Mouse (Mus musculus): ENCODE measurements around the gene Casz1. TPM values are rescaled to one million over a fixed set of nuclear protein-coding genes. Genes with fewer than 3 reads are reported as not detected.

The Casz1 gene
- polyA plus RNA-seq, 1 experiment from 2014 or later: 6.7 TPM

DNA sequence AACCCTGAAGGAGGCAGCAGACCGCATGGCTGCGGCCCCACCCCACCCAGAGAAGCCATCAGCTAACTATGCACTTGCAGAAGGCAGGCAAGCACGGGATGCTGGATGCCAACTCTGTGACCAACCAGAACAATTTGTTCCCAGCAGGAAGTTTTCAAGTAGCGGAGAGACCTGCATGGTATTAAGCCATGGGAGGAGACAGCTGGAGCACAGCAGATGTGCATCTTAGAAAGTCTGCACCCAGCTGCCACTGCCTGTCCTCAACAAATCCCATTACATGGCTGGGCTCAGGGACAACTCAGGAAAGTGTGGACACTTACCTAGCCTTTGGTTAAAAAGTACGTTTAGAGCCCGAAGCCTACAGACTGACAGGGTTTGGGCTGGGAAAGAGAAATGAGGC is 178.0 kb downstream of the Casz1 start:
- WGBS: 78% methylated on average over 6 of the region's 6 CpGs
- ATAC-seq (replicated peaks; ENCODE audit: low FRiP score, low read depth) (no peak), DNase-seq (ENCODE audit: low spot score) (no peak)
- H3K4me1 ChIP-seq (replicated peaks; ENCODE audit: insufficient read depth, low read length): peaks cover 15% of the 10 kb centered on the region
- no peak overlapping the region for H3K9ac ChIP-seq (ENCODE audit: low read depth, low read length)
- H3K27ac ChIP-seq: no peak overlapping the region
- H3K36me3 ChIP-seq (ENCODE audit: insufficient read depth, low read length): peaks cover 11% of the 10 kb centered on the region; the same call in 1 of the 2 replicates
- no peaks in the 10 kb centered on the region for H3K9me3 ChIP-seq (replicated peaks; ENCODE audit: low read length)
- H3K4me2 ChIP-seq (ENCODE audit: low read length): no peak overlapping the region
- H3K4me3 ChIP-seq (replicated peaks; ENCODE audit: low read depth, low read length): no peak overlapping the region
- TF ChIP-seq CTCF (IDR thresholded peaks at IDR 0.05; ENCODE audit: low read depth): no peak
- H3K27me3 ChIP-seq (ENCODE audit: insufficient read depth, low read length): no peaks in the 10 kb centered on the region

DNA sequence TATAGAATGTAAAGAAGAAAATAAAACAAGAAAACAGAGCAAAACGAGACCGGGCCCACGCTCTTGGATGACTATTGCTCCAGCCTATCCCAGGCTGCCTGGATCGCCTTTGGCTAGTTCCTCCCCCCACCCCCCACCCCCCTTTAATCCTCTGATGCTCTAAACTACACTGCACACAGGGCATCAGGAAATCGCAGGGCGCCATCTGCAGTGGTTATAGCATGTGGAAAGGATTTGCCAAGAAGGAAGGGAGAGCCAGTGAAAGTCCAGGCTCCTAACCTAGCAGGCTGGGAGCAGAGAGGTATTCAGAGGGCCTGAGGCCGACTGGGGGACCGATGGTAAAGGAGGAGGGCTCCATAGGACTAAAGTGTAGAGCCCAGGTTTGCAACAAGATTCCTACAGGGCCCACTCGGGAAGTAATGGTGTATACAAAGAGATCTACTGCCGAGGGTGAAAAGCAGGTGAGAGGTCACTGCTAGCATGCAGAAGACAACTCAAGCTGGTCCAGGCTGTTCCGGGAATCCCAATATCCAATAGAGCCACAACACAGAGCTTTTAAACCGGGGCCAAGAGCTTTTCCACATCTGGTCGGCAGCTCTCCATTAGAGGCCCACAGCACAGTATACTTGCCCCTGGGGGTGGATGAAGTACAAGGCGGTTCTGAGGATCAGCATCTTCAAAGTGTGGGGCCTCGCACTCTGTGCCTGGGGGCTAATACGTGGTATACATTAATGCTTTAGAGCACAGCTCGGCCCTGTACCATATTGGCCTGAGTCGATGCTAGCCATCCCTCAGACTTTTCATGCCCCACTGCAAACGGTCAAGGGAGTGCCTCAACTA is 180.7 kb downstream of the Casz1 start:
- no peak overlapping the region for H3K27ac ChIP-seq
- no peaks in the 10 kb centered on the region for H3K27me3 ChIP-seq (ENCODE audit: insufficient read depth, low read length)
- TF ChIP-seq CTCF (IDR thresholded peaks at IDR 0.05; ENCODE audit: low read depth): peak; percentile 5; the same call in 1 of the 2 replicates
- no peak overlapping the region for H3K9ac ChIP-seq (ENCODE audit: low read depth, low read length)
- no peak overlapping the region for H3K4me2 ChIP-seq (ENCODE audit: low read length)
- 59% methylated on average over 19 of the region's 19 CpGs for WGBS
- DNase-seq (ENCODE audit: low spot score): no peak
- H3K9me3 ChIP-seq (replicated peaks; ENCODE audit: low read length): no peaks in the 10 kb centered on the region
- peaks cover 11% of the 10 kb centered on the region; the same call in 1 of the 2 replicates for H3K36me3 ChIP-seq (ENCODE audit: insufficient read depth, low read length)
- ATAC-seq (replicated peaks; ENCODE audit: low FRiP score, low read depth): no peak
- H3K4me3 ChIP-seq (replicated peaks; ENCODE audit: low read depth, low read length): no peak overlapping the region
- H3K4me1 ChIP-seq (replicated peaks; ENCODE audit: insufficient read depth, low read length): peaks cover 27% of the 10 kb centered on the region

DNA sequence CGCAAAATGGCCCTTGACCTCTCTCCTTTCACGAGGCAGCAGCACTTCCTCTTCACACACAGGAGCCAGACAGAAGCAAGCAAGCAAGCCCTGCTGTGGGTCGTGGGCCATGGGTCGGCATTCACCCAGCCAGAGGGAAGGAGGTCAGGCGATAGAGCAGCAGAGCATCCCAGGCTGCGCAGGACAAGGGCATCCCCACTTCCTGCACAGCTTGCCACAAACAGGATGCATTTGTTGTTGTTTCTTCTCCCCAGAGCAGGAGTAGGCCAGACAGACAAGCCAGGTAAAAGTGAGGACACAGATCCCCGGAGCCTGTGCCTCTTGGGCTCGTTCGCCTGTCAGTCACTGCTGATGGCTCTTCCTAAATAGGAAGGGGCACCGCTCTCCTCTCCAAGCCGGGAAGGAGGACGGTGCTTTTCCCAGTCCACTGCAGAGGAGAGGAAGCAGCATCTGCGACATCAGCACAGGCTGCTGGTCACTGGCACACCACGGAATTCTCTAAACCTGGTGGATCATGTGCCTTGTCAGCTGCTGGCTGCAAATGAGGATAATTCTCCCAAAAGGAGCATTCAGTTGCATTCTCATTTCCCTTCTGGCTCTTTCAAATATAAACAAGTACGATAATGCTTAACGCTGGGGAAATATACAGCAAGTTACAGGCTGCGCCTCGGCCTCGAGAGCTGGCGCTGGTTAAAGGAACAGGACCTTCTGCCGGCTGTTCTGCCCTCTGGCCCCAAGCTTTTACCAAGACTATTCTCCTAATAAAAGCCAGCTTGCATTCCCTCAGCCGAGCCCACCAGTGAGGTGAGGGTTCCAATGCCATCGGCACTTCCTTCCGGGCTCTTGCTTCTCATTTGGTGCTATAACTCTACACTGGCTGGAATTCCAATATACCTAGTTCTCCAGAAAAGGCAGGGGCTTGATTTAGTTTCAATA is 181.6 kb downstream of the Casz1 start:
- Histone ChIP-seq H3K9me3 (replicated peaks; ENCODE audit: low read length) (no peaks in the 10 kb centered on the region), H3K27ac (no peak overlapping the region), H3K4me2 (ENCODE audit: low read length) (no peak overlapping the region), H3K36me3 (ENCODE audit: insufficient read depth, low read length) (peaks cover 11% of the 10 kb centered on the region; the same call in 1 of the 2 replicates), H3K27me3 (ENCODE audit: insufficient read depth, low read length) (no peaks in the 10 kb centered on the region), H3K4me3 (replicated peaks; ENCODE audit: low read depth, low read length) (no peak overlapping the region), H3K9ac (ENCODE audit: low read depth, low read length) (no peak overlapping the region), H3K4me1 (replicated peaks; ENCODE audit: insufficient read depth, low read length) (peaks cover 32% of the 10 kb centered on the region)
- no peak for ATAC-seq (replicated peaks; ENCODE audit: low FRiP score, low read depth)
- WGBS: 47% methylated on average over 24 of the region's 24 CpGs
- no peak for TF ChIP-seq CTCF (IDR thresholded peaks at IDR 0.05; ENCODE audit: low read depth)
- DNase-seq (ENCODE audit: low spot score): no peak

DNA sequence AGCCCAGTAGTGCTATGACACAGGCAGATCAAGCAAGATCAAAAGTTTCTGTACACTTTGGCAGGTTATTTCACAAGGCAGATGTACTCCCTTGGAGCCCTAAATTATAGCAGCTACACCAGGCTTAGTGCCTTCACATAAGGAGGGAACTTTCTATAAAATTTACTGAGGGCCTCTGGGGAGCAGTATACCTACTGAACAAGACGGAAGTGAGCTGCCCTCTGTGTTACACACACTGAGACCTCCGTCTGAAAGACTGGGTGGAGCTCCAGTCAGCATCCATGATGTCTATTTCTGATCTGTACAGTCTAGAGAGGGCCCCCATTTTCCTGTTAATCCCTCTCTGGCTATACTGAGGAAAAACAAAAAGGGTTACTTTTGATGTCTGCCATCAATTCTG is 185.8 kb downstream of the Casz1 start:
- H3K36me3 ChIP-seq (ENCODE audit: insufficient read depth, low read length): no peaks in the 10 kb centered on the region
- H3K4me2 ChIP-seq (ENCODE audit: low read length): no peak overlapping the region
- 33% methylated on average over 2 of the region's 2 CpGs for WGBS
- no peak for ATAC-seq (replicated peaks; ENCODE audit: low FRiP score, low read depth)
- TF ChIP-seq CTCF (IDR thresholded peaks at IDR 0.05; ENCODE audit: low read depth): no peak
- H3K4me3 ChIP-seq (replicated peaks; ENCODE audit: low read depth, low read length): no peak overlapping the region
- peaks cover 29% of the 10 kb centered on the region for H3K4me1 ChIP-seq (replicated peaks; ENCODE audit: insufficient read depth, low read length)
- no peaks in the 10 kb centered on the region for H3K9me3 ChIP-seq (replicated peaks; ENCODE audit: low read length)
- H3K9ac ChIP-seq (ENCODE audit: low read depth, low read length): 0 out of 2 replicates have a peak overlapping the region, but pooled peaks have one; percentile 6
- no peaks in the 10 kb centered on the region for H3K27me3 ChIP-seq (ENCODE audit: insufficient read depth, low read length)
- no peak for DNase-seq (ENCODE audit: low spot score)
- H3K27ac ChIP-seq: no peak overlapping the region

DNA sequence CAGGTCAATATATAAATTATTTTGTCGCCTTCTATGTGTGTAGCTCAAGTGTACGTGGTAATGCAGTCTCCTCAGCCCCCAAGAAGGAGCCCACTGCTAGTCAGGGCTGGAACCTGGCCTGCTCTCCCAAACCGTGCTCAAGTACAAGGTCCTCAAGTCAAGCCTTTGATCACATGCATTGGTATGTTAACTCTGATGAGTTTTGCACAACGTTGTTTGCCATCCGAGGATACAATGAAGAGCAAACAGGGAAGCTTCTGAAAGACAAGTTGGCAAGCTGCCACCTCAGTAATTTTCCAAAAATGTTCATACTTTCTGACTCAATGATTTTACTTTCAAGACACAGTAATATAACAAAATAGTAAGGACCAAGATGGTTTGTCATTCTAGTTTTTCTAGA is 189.7 kb downstream of the Casz1 start:
- 65% methylated on average over 5 of the region's 5 CpGs for WGBS
- ATAC-seq (replicated peaks; ENCODE audit: low FRiP score, low read depth) (no peak), DNase-seq (ENCODE audit: low spot score) (no peak)
- Histone ChIP-seq H3K36me3 (ENCODE audit: insufficient read depth, low read length) (no peaks in the 10 kb centered on the region), H3K9ac (ENCODE audit: low read depth, low read length) (no peak overlapping the region), H3K4me2 (ENCODE audit: low read length) (no peak overlapping the region), H3K27me3 (ENCODE audit: insufficient read depth, low read length) (no peaks in the 10 kb centered on the region), H3K9me3 (replicated peaks; ENCODE audit: low read length) (no peaks in the 10 kb centered on the region), H3K27ac (no peak overlapping the region), H3K4me1 (replicated peaks; ENCODE audit: insufficient read depth, low read length) (peaks cover 11% of the 10 kb centered on the region), H3K4me3 (replicated peaks; ENCODE audit: low read depth, low read length) (no peak overlapping the region)
- TF ChIP-seq CTCF (IDR thresholded peaks at IDR 0.05; ENCODE audit: low read depth): no peak

DNA sequence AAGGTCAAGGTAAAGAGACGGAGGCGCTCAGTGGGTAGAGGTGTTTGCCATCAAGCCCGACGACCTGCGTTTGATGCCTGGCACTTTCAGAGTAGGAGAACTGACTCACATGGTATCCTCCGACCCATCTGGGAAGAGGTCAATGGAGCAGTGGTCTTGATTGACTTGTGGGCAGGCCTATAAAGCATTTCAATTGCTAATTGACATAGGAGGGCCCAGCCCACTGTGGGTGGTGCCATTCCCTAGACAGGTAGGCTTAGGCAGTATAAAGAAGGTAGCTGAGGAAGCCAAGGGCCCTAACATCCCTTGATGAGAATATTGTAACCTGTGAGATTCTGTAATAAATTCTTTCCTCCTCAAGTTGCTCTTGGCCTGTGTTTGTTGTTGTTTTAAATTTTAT is 196.5 kb downstream of the Casz1 start:
- no peaks in the 10 kb centered on the region for H3K27me3 ChIP-seq (ENCODE audit: insufficient read depth, low read length)
- TF ChIP-seq CTCF (IDR thresholded peaks at IDR 0.05; ENCODE audit: low read depth): no peak
- no peak overlapping the region for H3K4me2 ChIP-seq (ENCODE audit: low read length)
- no peak for ATAC-seq (replicated peaks; ENCODE audit: low FRiP score, low read depth)
- no peaks in the 10 kb centered on the region for H3K4me1 ChIP-seq (replicated peaks; ENCODE audit: insufficient read depth, low read length)
- no peak overlapping the region for H3K27ac ChIP-seq
- DNase-seq (ENCODE audit: low spot score): no peak
- 84% methylated on average over 6 of the region's 6 CpGs for WGBS
- H3K9ac ChIP-seq (ENCODE audit: low read depth, low read length): no peak overlapping the region
- no peak overlapping the region for H3K4me3 ChIP-seq (replicated peaks; ENCODE audit: low read depth, low read length)
- H3K36me3 ChIP-seq (ENCODE audit: insufficient read depth, low read length): no peaks in the 10 kb centered on the region
- no peaks in the 10 kb centered on the region for H3K9me3 ChIP-seq (replicated peaks; ENCODE audit: low read length)

Measured in kidney, postnatal 0 days (tissue).